ENCODE assay signal across 23 mouse cellular contexts in the genomic region with DNA sequence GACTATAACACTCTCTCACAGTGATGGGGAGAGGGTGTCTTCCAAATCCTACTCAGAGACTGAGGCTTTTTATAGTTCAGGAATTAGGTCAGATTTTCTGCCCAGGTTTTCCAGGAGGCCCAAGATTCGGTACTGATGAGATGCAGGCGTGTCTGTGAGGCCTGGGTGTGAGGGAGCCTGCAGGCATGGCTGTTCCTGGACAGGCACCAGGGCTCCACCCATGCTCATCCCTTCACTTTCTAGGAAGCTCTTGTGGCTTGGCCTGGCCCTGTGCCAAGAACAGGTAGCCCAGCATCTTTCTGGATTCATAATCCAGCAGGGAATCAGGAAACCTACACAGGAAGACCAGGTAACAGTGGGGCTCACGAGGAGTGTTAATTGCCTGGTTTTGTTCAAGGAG. TPM values are rescaled to one million over a fixed set of nuclear protein-coding genes. Genes with fewer than 3 reads are reported as not detected.
DNase-seq lines count a peak whose midpoint lies in the region; ATAC-seq and TF ChIP-seq lines count a peak whose summit lies in the region.
"Had no signal": no experiment of that assay in that cellular context is flagged by ENCODE, and none has a peak within 500 bp of the region (broad histone marks: within the 10 kb centered on the region; RNA-seq: fewer than 3 reads in every experiment).

No protein-coding gene starts in this region.

- no peak overlapping the region for H3K4me3 ChIP-seq in gastrocnemius, adult 2 months
- H3K4me3 ChIP-seq: embryonic facial prominence, embryonic 10.5 days; embryonic facial prominence, embryonic 13.5 days; erythroblast, embryonic 14.5 days; forebrain, embryonic 12.5 days; forebrain, embryonic 15.5 days; hindbrain, embryonic 12.5 days; hindbrain, embryonic 15.5 days had no signal

- no peak for TF ChIP-seq CTCF in gastrocnemius, adult 2 months (IDR thresholded peaks at IDR 0.05)

- H3K27ac ChIP-seq in gastrocnemius, adult 2 months: no peak overlapping the region
- H3K27ac ChIP-seq: embryonic facial prominence, embryonic 10.5 days; embryonic facial prominence, embryonic 13.5 days; forebrain, embryonic 12.5 days; forebrain, embryonic 15.5 days; hindbrain, embryonic 12.5 days; hindbrain, embryonic 15.5 days had no signal

- no peak for ATAC-seq in CD4-positive, CD25-positive, alpha-beta regulatory T cell, adult 4 months
- ATAC-seq: forebrain, embryonic 15.5 days; intestine, postnatal 0 days; Patski had no signal

- intact Hi-C loops in gastrocnemius, adult 2 months (cut with DNase I): no loop called here
- intact Hi-C loops in gastrocnemius, postnatal 36 days (cut with DNase I): no loop called here

- DNase-seq in cerebellum, adult 9-11 months: peak; percentile 20
- no peak for DNase-seq in cerebellum, adult 11 months
- peak; percentile 56 for DNase-seq in gastrocnemius, adult 2 months
- DNase-seq in gastrocnemius, postnatal 36 days: no peak
- DNase-seq in cerebellum, postnatal 25 days: peak; percentile 46 to 65
- DNase-seq: adrenal gland, postnatal 14 days; embryo, embryonic 11 days; gastrocnemius, postnatal 10 days; heart, adult 11 months; kidney, adult 2 months had no signal

RNA-seq across cellular contexts. Expression of a gene that starts 40.4 kb away (rescaled TPM):
- total RNA-seq in gastrocnemius, adult 2 months (2021): under 1 TPM in 1 of 2 experiments, not detected in 1; 0.15 TPM
- under 1 TPM in 1 of 2 experiments, not detected in 1; 0.08 TPM for total RNA-seq in gastrocnemius, postnatal 36 days (2021)
- polyA plus RNA-seq in CD4-positive, CD25-positive, alpha-beta regulatory T cell, adult 4 months (2017; shearing (Covaris generic)): 1 to 10 TPM in 1 of 2 experiments, under 1 TPM in 1; 0.31 to 1.1 TPM
- total RNA-seq: heart, postnatal 25 days had no signal
- polyA plus RNA-seq: heart, embryonic 11.5 days; heart, postnatal 0 days had no signal

Comparison
In these comparisons a context has a peak if more than half of its experiments do, and no peak if none do; other contexts are left out.
1. DNase-seq: peak in cerebellum, adult 9-11 months (single experiment), gastrocnemius, adult 2 months (single experiment) and cerebellum, postnatal 25 days (2 of 2); none in cerebellum, adult 11 months (single experiment) and gastrocnemius, postnatal 36 days (0 of 2).